Mouse (Mus musculus) cortical plate, adult 2 months (tissue): ENCODE data around the gene Gpc1.

Experiments used
- CTCF ChIP-seq: fragments of 200-500 bp; IDR thresholded peaks from 2 replicates; pipeline ENCODE4 v1.5.1; 2011; ENCODE audit warnings: mild to moderate bottlenecking, control low read depth, low read length; ENCODE audit not compliant: insufficient read depth; ENCODE audit errors: extremely low read depth
- POLR2A ChIP-seq: fragments of 200-500 bp; IDR thresholded peaks from 2 replicates; pipeline ENCODE4 v1.6.1; 2011; ENCODE audit warnings: mild to moderate bottlenecking, low read length, control low read depth; ENCODE audit not compliant: insufficient read depth; ENCODE audit errors: extremely low read depth

DNA sequence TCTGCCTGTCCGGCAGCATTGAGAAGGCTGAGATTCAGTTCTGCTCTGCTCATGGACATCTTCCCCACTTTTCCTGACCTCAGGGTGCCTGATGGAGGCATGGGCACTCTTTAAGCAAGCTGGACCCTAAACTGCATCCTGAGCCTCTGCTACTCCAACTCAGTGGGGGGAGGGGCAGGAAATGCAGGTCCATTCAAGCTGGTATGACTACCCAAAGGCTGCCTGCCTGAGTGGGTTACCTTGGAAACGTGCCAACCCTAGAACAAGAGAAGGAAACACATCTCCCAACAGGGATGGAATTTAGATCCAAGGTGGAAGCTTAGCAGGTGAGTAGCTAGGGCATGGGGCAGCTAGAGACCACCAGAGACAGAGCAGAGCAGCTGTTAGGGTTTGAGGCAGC is 34.7 kb downstream of the Gpc1 start:
- TF ChIP-seq POLR2A: no peak
- no peak for TF ChIP-seq CTCF
